ENCODE assay signal across 11 mouse cellular contexts in the genomic region with DNA sequence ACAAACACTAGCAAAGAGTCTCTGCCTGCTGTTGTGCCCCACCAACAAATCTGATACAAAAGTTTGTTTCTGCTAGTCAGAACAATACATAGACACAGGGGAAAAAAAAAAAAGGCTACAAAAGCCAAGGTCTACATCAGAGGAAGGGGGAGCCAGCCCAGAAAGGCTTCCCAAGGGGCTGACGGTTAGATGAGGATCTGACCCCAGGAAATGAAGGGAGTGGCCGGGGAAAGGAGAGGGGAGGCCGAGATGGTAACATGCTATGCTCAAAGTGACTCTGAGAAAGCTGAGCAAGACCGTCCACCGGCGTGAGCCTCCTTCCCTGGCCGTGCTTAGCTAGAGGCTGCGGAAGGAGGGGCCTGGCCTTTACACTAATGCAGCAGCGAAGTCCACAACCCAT.
"Had no signal": no experiment of that assay in that cellular context is flagged by ENCODE, and none has a peak within 500 bp of the region (broad histone marks: within the 10 kb centered on the region; RNA-seq: fewer than 3 reads in every experiment).

No protein-coding gene starts in this region.

- H3K9ac ChIP-seq: liver, embryonic 15.5 days; midbrain, embryonic 12.5 days; neural tube, embryonic 13.5 days; stomach, embryonic 15.5 days had no signal

- H3K36me3 ChIP-seq: liver, embryonic 15.5 days; midbrain, embryonic 12.5 days; neural tube, embryonic 13.5 days; stomach, embryonic 15.5 days had no signal

- H3K4me2 ChIP-seq: liver, embryonic 15.5 days; midbrain, embryonic 12.5 days; neural tube, embryonic 13.5 days; stomach, embryonic 15.5 days had no signal

- H3K27ac ChIP-seq: layer of hippocampus, adult 2 months; liver, embryonic 15.5 days; midbrain, embryonic 12.5 days; neural tube, embryonic 13.5 days; stomach, embryonic 15.5 days had no signal

- H3K27me3 ChIP-seq: liver, embryonic 15.5 days; midbrain, embryonic 12.5 days; neural tube, embryonic 13.5 days; stomach, embryonic 15.5 days had no signal

- H3K4me3 ChIP-seq: layer of hippocampus, adult 2 months; liver, embryonic 15.5 days; midbrain, embryonic 12.5 days; neural tube, embryonic 13.5 days; stomach, embryonic 15.5 days had no signal

- H3K9me3 ChIP-seq: liver, embryonic 15.5 days; midbrain, embryonic 12.5 days; neural tube, embryonic 13.5 days; stomach, embryonic 15.5 days had no signal

- DNase-seq: liver; lung, adult 2 months; thymus, adult 2 months had no signal

- ATAC-seq: inflammation-experienced regulatory T-cells, adult 6 months; intestine, postnatal 0 days; midbrain, embryonic 16.5 days had no signal
